Mouse (Mus musculus) WW6 (cell line): ENCODE results near the gene Sez6l.
A peak's percentile ranks its signal among the peaks of the same experiment; 100 is the strongest.

Experiments
- DNase-seq: peaks from one replicate; pipeline ENCODE4 v3.0.0-alpha.2; 2013; ENCODE audit warnings: low read depth, low spot score

The Sez6l gene

DNA sequence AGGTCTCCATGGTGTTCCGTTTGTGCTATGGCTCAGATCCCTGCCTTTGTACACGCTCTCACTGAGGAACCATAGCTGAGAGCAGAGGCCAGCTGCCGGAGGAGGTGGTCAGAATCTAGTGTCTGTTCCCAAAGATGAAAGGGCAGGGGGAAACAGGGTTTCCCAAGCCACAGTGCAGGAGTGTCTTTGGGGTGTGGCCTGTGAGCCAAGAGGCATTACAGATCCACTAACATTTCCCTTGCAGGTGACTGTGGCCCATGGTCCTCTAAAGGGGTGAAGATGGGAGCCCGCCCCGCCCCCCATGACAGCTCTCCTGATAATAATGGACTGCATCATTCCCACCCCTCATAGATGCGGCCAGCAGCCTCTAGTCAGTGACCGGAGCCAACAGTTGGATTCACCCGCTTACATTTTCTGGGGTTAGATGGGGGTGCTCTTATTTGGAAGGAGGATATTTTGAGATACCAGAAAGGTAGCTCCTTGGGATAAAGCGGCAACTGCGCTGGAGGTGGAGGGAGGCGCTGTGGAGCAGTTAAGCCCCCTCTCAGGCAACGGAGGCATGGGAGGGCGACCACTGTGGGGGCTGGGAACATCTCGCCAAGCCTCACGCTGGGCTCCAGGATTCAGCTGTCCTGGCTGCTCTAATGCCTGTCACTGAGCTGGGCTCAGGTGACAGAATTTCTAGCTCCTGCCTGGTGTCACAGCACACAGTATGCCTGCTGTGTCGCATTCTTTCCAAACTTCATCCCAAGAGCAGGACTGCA is 43.5 kb downstream of the Sez6l start:
- no peak for DNase-seq

DNA sequence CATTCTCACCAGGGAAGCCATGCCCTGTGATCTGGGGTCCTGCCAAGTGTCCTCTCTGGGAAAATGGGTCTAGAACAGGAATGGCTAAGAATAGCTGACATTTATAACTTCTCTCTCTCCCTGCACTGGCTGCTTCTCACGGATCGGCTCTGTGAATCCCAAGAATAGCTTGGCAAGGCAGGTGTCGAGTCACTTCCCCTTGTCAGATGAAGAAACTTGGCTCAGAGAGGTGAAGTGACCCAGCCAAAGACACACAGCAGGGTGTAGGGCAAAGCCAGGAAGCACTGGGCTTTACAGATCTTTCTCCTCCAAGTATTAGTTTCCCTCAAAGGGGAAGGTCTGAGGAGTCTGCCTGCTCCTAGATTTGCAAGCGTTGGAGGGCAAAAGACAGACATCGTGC is 44.1 kb downstream of the Sez6l start:
- no peak for DNase-seq

DNA sequence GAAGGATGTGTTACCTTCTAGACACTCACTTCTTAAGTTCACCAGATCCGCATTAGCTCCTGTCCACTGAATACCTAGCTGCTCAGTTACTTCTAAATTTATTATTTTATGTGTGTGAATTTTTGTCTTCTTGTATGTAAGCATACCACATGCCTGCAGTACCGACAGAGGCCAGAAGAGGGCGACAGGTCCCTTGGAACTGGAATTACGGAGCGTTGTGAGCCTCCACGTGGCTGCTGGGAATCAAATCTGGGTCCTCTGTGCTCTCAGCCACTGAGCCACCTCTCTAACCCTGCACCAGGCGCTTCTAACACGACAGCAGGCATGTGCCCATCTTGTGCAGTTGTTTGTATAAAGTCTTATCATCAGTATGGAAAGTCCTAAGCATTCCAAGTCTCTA is 44.8 kb downstream of the Sez6l start:
- DNase-seq: peak; percentile 38

DNA sequence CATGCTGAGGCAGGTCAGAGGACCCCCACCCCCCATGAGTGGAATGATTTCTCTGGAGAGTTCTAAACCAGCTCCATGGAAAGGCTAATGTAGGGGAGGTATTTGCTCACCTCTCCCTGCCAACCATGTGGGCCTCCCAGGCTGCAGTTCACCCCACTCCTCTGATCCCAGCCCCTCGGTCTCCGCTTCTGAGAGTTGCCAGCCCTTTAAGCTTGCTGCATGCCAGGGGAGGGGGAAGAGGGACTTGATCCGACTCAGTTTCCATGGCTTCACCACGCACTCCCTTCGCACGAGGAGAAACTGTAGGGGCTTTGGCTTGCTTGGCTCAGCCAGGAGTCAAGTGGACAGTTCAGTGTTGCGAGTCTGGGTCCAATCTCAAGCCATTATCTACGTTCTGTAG is 45.9 kb downstream of the Sez6l start:
- no peak for DNase-seq

DNA sequence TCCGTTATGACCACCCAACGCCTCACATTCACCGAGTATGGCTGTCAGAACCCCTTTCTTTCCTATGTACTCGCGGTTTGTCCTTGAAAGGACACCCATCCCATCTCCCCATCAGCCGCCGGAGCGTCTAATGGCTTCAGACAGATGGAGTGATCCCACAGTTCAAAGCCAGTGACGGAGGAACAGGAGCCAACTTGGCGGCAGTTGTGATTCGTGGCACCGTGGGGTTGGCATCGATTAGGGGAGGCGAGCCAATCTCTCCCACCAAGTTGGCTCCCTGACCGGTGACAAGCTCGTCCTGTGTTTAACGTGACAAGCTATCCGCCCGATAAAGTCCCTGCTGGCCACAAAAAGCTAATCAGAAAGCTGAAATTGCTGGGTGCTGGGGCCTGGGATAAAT is 50.0 kb downstream of the Sez6l start:
- no peak for DNase-seq

DNA sequence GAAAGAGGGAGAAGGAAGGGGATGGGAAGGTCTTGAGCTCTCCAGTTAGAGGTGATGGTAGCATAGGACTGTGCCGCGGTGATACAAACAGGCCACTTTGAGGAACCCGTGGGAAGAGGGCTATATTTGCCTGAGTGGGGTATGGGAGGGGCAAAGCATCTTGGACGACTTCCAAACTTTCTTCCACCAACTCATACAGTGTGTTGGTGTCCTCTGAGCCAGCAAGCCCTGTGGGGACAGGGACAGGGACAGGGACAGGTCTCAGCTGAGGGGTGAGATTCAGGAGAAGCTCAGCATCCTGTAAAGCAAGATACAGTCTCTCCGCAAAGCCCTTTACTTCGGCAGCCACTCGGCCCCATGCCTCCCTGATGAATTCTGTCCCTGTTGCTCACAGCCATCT is 50.5 kb downstream of the Sez6l start:
- DNase-seq: no peak

DNA sequence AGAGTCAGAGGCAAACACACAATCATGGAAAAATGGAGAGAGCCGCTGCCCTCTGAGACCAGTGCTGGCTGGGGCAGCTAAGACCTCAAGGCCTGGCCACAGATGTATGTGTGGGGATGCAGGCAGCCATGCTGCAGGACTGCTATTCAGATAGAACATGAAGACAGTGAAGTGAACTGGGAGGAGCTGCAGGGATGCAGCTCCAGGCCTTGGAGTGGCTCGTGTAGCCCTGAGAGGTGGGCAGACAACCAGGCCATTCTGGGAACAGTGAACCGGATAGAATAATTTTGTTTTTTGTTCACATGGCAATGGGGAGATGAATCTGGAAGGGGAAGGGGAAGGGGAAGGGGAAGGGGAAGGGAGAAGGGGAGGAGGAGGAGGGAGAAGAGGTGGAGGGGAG is 51.0 kb downstream of the Sez6l start:
- no peak for DNase-seq

DNA sequence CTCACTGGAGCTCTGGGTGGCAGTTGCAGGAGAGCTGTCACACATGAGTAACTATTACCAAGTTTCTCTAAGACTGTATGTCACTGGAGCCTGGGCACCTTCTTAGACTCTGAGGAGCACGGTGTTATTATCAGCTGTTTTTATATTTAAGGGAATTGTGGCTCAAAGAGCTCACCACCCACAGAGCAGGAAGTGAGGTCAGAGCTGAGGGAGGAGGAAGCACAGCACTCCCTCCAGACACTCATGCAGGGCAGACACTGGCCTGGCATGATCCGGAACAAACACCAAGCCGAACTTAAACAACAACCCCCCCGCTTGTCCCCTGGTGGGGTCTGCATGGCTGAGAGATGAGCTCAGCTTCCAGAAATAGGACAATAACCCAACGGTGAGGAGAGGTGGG is 51.7 kb downstream of the Sez6l start:
- no peak for DNase-seq

DNA sequence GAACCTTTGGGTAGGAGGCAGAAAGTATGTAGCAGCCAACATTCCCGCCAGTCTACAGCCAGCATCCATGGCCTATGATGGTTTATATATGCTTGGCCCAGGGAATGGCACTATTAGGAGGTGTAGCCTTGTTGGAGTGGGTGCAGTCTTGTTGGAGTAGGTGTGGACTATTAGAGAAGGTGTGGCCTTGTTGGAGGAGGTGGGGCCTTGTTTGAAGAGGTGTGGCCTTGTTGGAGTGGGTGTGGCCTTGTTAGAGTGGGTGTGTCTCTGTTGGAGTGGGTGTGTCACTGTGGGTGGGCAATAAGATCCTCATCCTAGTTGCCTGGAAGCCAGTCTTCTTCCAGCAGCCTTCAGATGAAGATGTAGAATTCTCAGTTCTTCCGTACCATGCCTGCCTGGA is 53.2 kb downstream of the Sez6l start:
- DNase-seq: no peak

DNA sequence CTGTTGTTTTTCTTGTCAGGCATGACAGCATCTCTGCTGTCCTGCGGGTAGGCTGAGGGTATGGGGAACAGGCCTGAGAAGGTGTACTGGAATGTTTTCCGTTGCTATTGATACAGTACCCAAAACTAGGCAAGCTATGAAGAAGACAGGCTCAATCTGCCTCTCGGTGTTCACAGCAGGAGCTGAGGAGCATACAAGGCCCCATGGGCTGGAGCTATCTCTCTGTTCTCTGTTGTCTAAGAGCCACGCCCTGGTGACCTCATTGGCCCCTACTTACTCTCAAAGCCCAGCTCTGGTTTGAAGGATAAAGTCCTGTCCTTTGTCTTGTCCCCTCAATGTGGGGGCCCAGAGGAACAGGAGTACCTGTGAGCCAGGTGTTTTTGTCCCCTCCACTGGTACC is 53.7 kb downstream of the Sez6l start:
- DNase-seq: no peak

DNA sequence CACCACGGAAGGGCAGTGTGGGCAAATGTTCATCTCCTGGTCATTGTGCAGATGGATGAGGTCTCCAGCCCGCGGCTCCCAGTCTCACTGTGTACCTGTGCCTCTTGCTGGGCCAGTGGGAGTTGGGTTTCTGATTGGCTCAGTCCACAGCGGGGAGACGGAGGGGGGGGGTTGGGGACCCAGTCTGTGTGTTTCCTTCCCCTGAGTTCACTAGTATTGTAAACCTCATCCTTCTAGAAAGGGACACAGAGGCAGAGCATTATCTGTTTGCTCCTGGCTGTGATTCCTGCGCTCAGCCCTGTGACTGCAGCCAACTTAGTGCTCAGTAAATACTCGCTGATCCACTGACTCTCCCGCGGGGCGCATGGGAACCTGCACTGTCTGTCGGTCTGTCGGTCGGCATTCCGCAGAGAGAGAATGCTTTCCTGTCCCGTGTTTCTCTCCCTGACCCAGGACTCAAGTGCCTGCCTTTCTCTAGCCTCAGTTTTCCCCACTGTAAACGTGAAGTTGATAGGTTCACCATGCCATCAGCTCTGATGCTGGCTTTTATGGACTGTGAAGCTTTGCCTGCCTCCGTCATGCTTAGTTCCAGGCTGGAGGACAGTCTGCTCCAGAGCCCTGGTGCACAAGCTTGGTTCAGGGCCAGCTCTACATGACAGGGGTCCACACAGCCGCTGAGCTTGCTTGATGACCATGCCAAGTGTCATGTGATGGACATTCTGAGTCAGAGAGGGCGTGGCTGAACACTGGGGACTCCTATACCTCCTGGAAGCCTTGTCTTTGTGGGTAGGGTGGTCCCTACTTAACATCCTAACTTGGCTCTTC is 55.1 kb downstream of the Sez6l start:
- no peak for DNase-seq

DNA sequence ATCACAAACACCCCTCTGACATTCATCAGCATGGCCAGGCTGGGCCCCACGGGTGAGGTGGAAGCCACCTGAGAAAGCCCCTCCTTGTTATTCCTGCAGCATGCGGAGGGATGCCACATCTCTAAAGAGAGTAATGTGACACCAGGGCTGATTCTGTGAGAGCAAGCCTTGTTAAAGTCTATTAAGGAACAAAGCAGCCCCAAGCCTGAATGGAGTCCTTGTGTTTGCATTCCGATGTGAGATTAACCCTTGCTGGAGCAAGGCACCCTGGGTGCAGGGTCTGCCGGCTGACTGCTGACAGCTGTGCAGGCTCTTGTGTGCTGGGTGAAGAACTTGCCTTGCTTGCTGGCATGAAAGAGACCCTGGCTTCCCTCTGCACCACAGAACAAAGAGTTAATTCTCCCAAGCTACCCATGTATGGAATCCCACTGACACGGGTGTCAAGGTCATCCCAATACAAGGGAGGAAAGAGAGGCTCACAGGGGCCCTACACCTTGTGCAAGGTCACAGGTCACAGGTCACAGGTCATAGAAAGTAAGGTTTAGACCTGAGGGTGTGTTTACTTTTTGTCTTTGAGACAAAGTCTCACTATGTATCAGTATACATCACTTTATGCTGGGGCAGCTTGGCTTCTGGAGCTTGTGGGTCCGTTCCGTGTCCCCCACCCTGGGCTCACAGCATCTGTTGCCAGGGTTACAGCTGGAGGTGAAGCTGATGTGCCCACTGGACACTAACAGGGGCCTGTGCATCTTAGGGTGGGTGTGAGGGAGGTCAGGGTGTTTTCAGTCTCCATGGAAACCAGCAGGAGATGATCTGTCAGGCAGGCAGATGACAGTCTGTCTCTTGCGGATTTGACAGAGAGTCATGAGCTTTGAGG is 55.9 kb downstream of the Sez6l start:
- DNase-seq: no peak

DNA sequence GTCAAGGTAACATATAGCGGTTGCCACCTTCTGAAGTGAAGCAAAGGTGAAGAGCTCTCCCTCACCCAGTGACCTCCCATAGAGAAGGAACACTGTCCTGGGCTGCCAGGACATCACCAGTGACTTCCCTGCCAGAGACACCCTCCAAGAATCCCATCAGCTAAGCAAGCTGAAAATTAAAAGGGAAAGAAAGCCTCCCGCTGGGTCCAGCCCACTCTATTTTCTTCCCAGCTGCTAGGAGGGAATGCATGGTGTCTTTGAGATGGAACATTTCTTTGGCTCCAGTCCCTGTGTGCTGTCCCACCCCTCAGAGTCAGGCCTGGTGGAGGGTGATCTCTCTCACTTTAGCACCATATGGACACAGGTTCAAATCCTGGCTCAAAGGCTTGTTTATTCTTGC is 58.2 kb downstream of the Sez6l start:
- no peak for DNase-seq

DNA sequence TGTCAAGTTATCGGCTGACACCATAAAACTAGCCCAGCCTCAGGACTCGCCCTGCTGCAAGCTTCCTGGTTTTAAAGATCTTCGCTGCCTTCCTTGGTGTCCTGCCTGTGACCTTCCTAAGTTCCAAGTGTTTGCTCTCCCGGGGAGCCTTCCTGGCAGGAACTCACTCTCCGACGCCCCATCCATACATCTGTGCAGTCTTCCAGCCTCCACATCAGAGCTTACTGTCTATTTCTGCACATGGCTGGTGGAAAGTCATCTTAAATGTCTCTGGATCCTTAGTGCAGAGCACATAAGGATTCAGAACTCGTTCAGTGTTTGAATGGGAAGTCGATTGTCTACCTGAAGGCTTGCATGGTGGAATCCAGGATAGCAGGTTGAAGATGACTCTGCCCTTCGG is 59.5 kb downstream of the Sez6l start:
- DNase-seq: no peak

DNA sequence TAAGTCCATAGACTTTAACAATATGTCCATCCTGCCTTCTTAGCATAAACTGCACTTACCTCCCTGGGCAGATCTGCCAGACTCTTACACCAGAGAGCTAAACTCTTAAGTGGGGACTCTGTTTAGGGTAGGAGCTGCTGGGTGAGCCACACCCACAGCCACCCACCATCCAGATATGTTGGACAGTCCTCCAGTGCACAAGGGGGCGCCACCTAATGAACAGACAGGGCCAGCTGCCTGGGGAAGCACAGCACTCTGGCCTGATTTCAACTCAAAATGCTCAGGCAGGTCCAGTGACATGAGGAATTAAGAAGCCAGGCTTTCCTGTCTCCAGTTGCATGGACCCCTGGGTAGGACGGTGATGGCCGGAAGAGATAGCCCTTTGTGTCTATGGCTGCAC is 60.5 kb downstream of the Sez6l start:
- peak; percentile 31 for DNase-seq

DNA sequence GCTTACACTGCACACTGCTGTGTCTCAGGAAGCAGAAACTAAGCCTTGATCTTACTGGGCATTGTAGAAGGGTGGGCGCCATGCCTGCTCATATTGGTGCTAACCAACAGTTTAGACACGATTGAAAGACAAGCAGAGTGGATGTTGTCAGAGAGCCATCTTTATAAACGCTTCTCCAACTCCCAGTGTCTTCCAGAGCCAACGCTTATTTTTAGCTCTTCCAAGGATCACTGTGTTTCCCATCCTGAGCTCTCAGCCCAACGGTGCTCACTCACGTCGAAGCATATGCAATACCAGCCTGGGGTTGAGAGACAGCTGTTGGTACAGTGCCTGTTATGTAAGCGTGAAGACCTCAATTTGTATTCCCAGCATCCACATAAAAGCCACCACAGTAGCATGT is 66.6 kb downstream of the Sez6l start:
- no peak for DNase-seq

DNA sequence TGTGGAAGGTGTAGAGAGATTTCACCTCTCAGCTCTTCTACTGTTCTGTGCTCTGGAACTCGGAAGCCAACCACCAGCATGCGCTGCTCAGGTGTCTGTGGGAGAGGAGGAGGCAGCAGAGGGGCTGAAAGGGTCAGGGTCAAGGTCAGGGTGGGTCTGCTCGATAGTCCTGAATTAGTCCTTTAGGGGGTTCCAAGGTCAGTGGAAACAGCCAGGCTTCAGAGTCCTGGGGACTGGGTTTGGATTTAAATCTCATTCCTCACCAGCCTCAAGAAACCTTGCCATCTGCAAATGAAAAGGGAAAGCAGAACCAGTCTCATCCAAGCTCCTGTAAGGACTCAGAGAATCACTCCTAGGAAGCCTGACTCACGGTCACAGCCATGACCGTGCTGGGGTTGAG is 67.1 kb downstream of the Sez6l start:
- no peak for DNase-seq

DNA sequence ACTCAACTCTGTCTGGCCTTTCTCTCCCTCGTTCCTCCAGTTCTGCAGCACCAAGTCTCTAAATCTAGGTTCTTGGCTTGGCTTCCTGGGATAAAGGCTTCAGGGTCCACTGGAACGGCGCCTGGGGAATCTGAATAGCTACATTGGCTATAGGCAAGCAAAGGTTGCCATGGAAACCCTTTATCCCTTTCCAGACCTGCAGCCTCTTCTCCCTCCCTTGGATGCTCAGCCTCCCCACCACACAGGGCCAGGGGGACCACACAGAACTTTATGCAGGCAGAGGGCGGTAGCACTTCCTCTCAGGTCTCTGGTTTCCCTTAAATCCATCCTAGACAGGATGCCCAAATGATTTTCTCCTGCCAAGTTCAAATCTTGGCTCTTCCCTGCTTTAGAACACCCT is 71.4 kb downstream of the Sez6l start:
- no peak for DNase-seq

DNA sequence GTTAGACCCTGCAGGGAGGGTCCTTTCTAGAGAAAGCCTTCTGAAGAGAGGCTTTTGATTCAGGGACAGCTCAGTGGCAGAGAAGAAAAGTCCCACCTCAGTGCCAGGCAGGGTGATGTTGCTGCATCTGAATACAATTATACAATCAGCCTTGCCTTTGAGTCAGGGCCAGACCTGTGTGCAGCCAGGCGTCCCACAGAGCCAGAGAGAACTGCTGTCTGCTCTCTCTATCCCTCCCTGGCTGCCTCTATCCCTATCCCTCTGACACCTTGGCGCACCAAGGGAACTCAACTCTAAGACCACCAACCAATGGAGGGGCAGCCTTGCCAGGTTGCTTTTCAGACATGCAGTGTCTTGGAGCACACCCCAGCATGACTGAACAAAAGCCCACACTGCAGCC is 75.6 kb downstream of the Sez6l start:
- no peak for DNase-seq

DNA sequence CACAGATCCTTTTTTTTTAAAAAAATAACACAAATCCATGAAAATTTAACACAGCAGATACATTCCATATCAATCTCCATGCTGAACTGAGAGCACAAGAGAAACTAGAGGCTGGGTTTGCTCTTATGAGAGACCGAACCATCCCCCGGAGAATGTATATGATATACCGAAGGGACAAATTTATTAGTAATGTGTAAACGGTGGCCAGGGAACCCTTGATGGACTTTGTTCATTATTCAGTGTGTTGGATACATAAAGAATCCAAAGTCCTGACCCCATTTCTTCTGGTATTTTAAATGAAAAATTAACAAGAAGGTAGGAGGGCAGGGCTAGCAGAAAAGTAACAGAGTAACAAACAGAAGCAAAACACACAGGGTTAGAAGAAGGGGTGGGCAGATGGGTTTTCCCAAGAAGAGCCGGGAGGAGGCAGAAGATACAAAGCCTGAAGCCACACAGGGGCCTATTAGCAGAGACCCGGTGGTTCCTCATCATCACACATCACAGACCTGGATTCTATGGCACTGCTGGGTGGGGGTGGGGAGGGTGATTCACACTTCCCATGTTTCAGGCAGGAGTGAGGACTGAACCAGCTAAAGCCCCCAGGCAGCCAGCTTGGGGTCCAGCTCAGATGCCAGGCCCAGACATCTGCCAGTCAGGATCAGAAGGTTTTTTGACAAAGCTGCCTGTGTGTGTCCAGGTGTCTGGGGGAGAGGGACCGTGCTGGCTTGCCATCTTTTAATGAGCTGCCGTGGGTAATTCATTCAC is 76.9 kb downstream of the Sez6l start:
- no peak for DNase-seq
